Mouse (Mus musculus) hindbrain, postnatal 0 days (tissue): ENCODE measurements around the gene Olfr658. TPM values are rescaled to one million over a fixed set of nuclear protein-coding genes. Genes with fewer than 3 reads are reported as not detected.
A peak's percentile ranks its signal among the peaks of the same experiment; 100 is the strongest.

ENCODE experiments used
- ATAC-seq: fragments of 200-750 bp; cut with Nextera tagmentation; 2 replicates; pipeline ENCODE4 v1.8.0; 2017; ENCODE audit warnings: mild to moderate bottlenecking, moderate TSS enrichment, moderate library complexity
- DNase-seq: peaks from one replicate; pipeline ENCODE4 v3.0.0-alpha.2; 2015; ENCODE audit warnings: low spot score
- H3K27ac ChIP-seq: fragments of 300-500 bp; sonication (generic); 2 replicates; pipeline ENCODE4 v1.5.1; 2014; ENCODE audit warnings: mild to moderate bottlenecking
- H3K27me3 ChIP-seq: fragments of 300-500 bp; sonication (generic); 2 replicates; pipeline ENCODE4 v1.6.1; 2014; ENCODE audit warnings: low read length, mixed read lengths; ENCODE audit not compliant: insufficient read depth
- H3K36me3 ChIP-seq: fragments of 300-500 bp; sonication (generic); 2 replicates; pipeline ENCODE4 v1.6.1; 2014; ENCODE audit warnings: low read length, mixed read lengths; ENCODE audit not compliant: insufficient read depth
- H3K4me1 ChIP-seq: fragments of 300-500 bp; sonication (generic); 2 replicates; pipeline ENCODE4 v1.6.1; 2014; ENCODE audit warnings: antibody characterized with exemption, low read length, mixed read lengths; ENCODE audit not compliant: insufficient read depth
- H3K4me2 ChIP-seq: fragments of 300-500 bp; sonication (generic); 2 replicates; pipeline ENCODE4 v1.6.1; 2014; ENCODE audit warnings: low read depth, mild to moderate bottlenecking, low read length, moderate library complexity, mixed read lengths
- H3K4me3 ChIP-seq: fragments of 300-500 bp; sonication (generic); 2 replicates; pipeline ENCODE4 v1.5.1; 2014; ENCODE audit warnings: low read length
- H3K9ac ChIP-seq: fragments of 300-500 bp; sonication (generic); replicated peaks from 2 replicates; pipeline ENCODE4 v1.6.1; 2014; ENCODE audit warnings: mild to moderate bottlenecking, low read length, moderate library complexity, mixed read lengths
- H3K9me3 ChIP-seq: fragments of 300-500 bp; sonication (generic); 2 replicates; pipeline ENCODE4 v1.6.1; 2016; ENCODE audit warnings: low read length, mixed read lengths
- CTCF ChIP-seq: IDR thresholded peaks from 2 replicates; pipeline ENCODE4 v1.5.1; 2016; ENCODE audit warnings: antibody characterized with exemption, control low read depth, low read depth
- WGBS: fragments of 180-500 bp; shearing (Covaris S2); extraction: QIAGEN DNeasy Blood & Tissue Kit; methylation state at CpG from one replicate; pipeline ENCODE4 v1.1.7; 2014; 5-methylcytosine and 5-hydroxymethylcytosine counted together
- polyA plus RNA-seq: library from polyadenylated mRNA; unstranded; fragments of >200 nt; fragmentation: Nextera tagmentation; extraction: Ambion mirVana; gene quantifications from 2 replicates; pipeline ENCODE4 v1.2.1, GENCODE M21; 2015
- total RNA-seq: library from RNA; depleted of rRNA; stranded (reverse); fragments of >200 nt; gene quantifications from 2 replicates; pipeline ENCODE4 v1.2.3, GENCODE M21; 2014; rRNA removed

The Olfr658 gene
- total RNA-seq (0.11 and 0.16 TPM in 2 replicates), polyA plus RNA-seq (0.41 and 0.52 TPM in 2 replicates)

GRCm38 (mm10) chr7:104646841-104647482 is at the start of gene Olfr658:
Olfr658 (minus strand) TSS chr7:104647305.
- whole genome bisulfite sequencing: 35% methylated on average over 22 of the region's 22 CpGs
- no peaks in the 10 kb centered on the region for H3K4me1 ChIP-seq
- H3K36me3 ChIP-seq: no peaks in the 10 kb centered on the region
- H3K9me3 ChIP-seq: no peaks in the 10 kb centered on the region
- peak; percentile 67 for DNase-seq
- peak within 1 kb of the TSS; percentile 45 for H3K4me2 ChIP-seq
- TF ChIP-seq CTCF: peak; percentile 73
- H3K27ac ChIP-seq: no peak within 1 kb of the TSS
- peak within 1 kb of the TSS; percentile 19; the same call in 1 of the 2 replicates for H3K4me3 ChIP-seq
- peak; percentile 89 for ATAC-seq
- H3K27me3 ChIP-seq: no peaks in the 10 kb centered on the region
- no peak within 1 kb of the TSS for H3K9ac ChIP-seq

GRCm38 (mm10) chr7:104686201-104686600 is 39.1 kb upstream of the Olfr658 start, which contains the start of gene Olfr661:
Olfr661 (plus strand) TSS chr7:104686501.
- Histone ChIP-seq H3K4me3 (no peak within 1 kb of the TSS), H3K27ac (no peak within 1 kb of the TSS)

GRCm38 (mm10) chr7:104666453-104666852 is 19.3 kb upstream of the Olfr658 start, which contains the start of gene Olfr659:
Olfr659 (plus strand) TSS chr7:104666753.
- no peak for ATAC-seq
- no peaks in the 10 kb centered on the region for H3K9me3 ChIP-seq
- no peaks in the 10 kb centered on the region for H3K4me1 ChIP-seq
- no peak within 1 kb of the TSS for H3K4me3 ChIP-seq
- no peak within 1 kb of the TSS for H3K27ac ChIP-seq
- no peak for DNase-seq
- H3K36me3 ChIP-seq: no peaks in the 10 kb centered on the region
- TF ChIP-seq CTCF: no peak
- no peak within 1 kb of the TSS for H3K9ac ChIP-seq
- no peaks in the 10 kb centered on the region for H3K27me3 ChIP-seq
- H3K4me2 ChIP-seq: no peak within 1 kb of the TSS
- WGBS: 93% methylated on average over 3 of the region's 3 CpGs

More at GRCm38 (mm10) chr7:104686201-104686600, 39.1 kb upstream of the Olfr658 start, which contains the start of gene Olfr661:
- no peak for TF ChIP-seq CTCF
- no peak for DNase-seq
- Histone ChIP-seq H3K27me3 (no peaks in the 10 kb centered on the region), H3K4me2 (no peak within 1 kb of the TSS), H3K36me3 (no peaks in the 10 kb centered on the region), H3K9me3 (no peaks in the 10 kb centered on the region), H3K4me1 (no peaks in the 10 kb centered on the region), H3K9ac (no peak within 1 kb of the TSS)
- ATAC-seq: no peak
- WGBS: 92% methylated on average over 2 of the region's 2 CpGs

GRCm38 (mm10) chr7:104624494-104624893 is 22.6 kb downstream of the Olfr658 start, which contains the start of gene Olfr657:
Olfr657 (plus strand) TSS chr7:104624794.
- Histone ChIP-seq H3K4me3 (no peak within 1 kb of the TSS), H3K4me2 (no peak within 1 kb of the TSS), H3K27ac (no peak within 1 kb of the TSS), H3K9ac (no peak within 1 kb of the TSS), H3K36me3 (no peaks in the 10 kb centered on the region), H3K27me3 (no peaks in the 10 kb centered on the region), H3K9me3 (no peaks in the 10 kb centered on the region), H3K4me1 (no peaks in the 10 kb centered on the region)
- no peak for TF ChIP-seq CTCF
- ATAC-seq (no peak), DNase-seq (no peak)

GRCm38 (mm10) chr7:104613655-104614054 is 33.5 kb downstream of the Olfr658 start, which contains the start of gene Olfr656:
Olfr656 (plus strand) TSS chr7:104613955.
- DNase-seq (no peak), ATAC-seq (no peak)
- no peak for TF ChIP-seq CTCF
- H3K9me3 ChIP-seq: no peaks in the 10 kb centered on the region
- 74% methylated on average over 4 of the region's 4 CpGs for WGBS
- H3K27ac ChIP-seq: no peak within 1 kb of the TSS
- H3K27me3 ChIP-seq: no peaks in the 10 kb centered on the region
- H3K4me2 ChIP-seq: no peak within 1 kb of the TSS
- no peak within 1 kb of the TSS for H3K4me3 ChIP-seq
- H3K36me3 ChIP-seq: no peaks in the 10 kb centered on the region
- H3K4me1 ChIP-seq: no peaks in the 10 kb centered on the region
- no peak within 1 kb of the TSS for H3K9ac ChIP-seq

- H3K4me3 ChIP-seq: no peak overlapping the region
- no peak overlapping the region for H3K9ac ChIP-seq
- no peaks in the 10 kb centered on the region for H3K27me3 ChIP-seq
- no peaks in the 10 kb centered on the region for H3K36me3 ChIP-seq
- TF ChIP-seq CTCF: no peak
- ATAC-seq (no peak), DNase-seq (no peak)
- H3K27ac ChIP-seq: no peak overlapping the region
- no peak overlapping the region for H3K4me2 ChIP-seq
- no peaks in the 10 kb centered on the region for H3K4me1 ChIP-seq
- H3K9me3 ChIP-seq: no peaks in the 10 kb centered on the region
Observed at GRCm38 (mm10) chr7:104604727-104605126, 42.4 kb downstream of the Olfr658 start.

GRCm38 (mm10) chr7:104603173-104603572 is 43.9 kb downstream of the Olfr658 start:
- H3K9ac ChIP-seq: no peak overlapping the region
- no peak overlapping the region for H3K27ac ChIP-seq
- no peaks in the 10 kb centered on the region for H3K36me3 ChIP-seq
- no peak overlapping the region for H3K4me2 ChIP-seq
- TF ChIP-seq CTCF: peak; percentile 67
- no peak overlapping the region for H3K4me3 ChIP-seq
- ATAC-seq (no peak), DNase-seq (no peak)
- H3K4me1 ChIP-seq: no peaks in the 10 kb centered on the region
- no peaks in the 10 kb centered on the region for H3K9me3 ChIP-seq
- 2% methylated on average over 3 of the region's 3 CpGs for WGBS
- H3K27me3 ChIP-seq: no peaks in the 10 kb centered on the region
